Mouse (Mus musculus) brain, embryonic 14.5 days (tissue): ENCODE measurements around the gene Slco1a1.

Experiments used
- CTCF ChIP-seq: fragments of 200-500 bp; IDR thresholded peaks from 2 replicates; pipeline ENCODE4 v1.5.1; 2012; ENCODE audit warnings: inconsistent platforms, mild to moderate bottlenecking, moderate library complexity, borderline replicate concordance; ENCODE audit not compliant: insufficient read depth, insufficient read length; ENCODE audit errors: extremely low read depth
- POLR2A ChIP-seq: fragments of 200-500 bp; IDR thresholded peaks from 2 replicates; pipeline ENCODE4 v1.6.1; 2012; ENCODE audit warnings: mild to moderate bottlenecking, inconsistent platforms, borderline replicate concordance; ENCODE audit not compliant: poor library complexity, insufficient read depth, insufficient read length, severe bottlenecking; ENCODE audit errors: extremely low read depth

DNA sequence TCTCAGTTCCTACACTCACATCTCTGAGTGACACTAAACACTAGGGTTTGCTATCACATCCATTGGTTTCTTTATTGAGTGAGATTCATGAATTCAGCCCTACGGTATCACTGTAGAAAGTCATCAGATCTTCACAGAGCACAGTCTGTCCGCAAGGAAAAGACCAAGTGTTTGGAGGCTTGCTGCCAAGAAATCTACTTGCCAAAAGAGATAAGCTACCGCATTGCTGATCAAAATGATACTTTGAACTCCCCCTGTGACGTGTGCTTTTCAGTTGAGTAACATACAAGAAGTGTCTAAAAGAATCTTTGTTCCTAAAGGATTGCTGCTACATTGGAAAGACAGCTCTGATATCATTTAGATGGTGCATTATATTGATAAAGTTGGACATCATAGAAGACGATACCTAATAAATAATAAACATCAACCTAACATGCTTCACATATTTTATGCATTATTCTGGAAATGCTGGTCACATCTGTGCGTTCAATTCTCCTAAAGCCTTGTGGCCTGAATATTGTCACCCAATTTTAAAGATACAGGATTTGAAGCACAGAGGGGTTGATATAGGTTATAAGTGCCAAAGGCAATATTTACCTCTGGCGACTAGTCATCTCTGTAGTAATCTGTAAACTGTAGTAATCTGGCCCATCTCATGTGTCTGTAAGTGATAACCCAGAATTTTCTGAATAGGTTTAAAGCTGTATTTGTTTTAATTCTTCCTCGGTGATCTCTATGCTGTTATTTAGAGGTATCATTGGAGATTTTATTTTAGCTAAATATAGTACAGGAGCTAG is 88.8 kb downstream of the Slco1a1 start:
- TF ChIP-seq POLR2A (no peak), CTCF (no peak)
